ENCODE assay signal across 8 mouse cellular contexts in genomic region chr2:23234065-23234773, GRCm38 (mm10). TPM values are rescaled to one million over a fixed set of nuclear protein-coding genes. Genes with fewer than 3 reads are reported as not detected.
A peak's percentile ranks its signal among the peaks of the same experiment; 100 is the strongest.
DNase-seq lines count a peak whose midpoint lies in the region; ATAC-seq lines count a peak whose summit lies in the region.

No protein-coding gene starts in this region.

- H3K9ac ChIP-seq in liver, embryonic 12.5 days: peak overlapping the region; percentile 27; the same call in 1 of the 2 replicates

- no peaks in the 10 kb centered on the region for H3K36me3 ChIP-seq in liver, embryonic 12.5 days

- H3K4me1 ChIP-seq in liver, embryonic 12.5 days: no peaks in the 10 kb centered on the region

- H3K9me3 ChIP-seq in liver, embryonic 12.5 days (replicated peaks): no peaks in the 10 kb centered on the region

- no peak for ATAC-seq in liver, embryonic 12.5 days

- peaks cover 37% of the 10 kb centered on the region for H3K27me3 ChIP-seq in liver, embryonic 12.5 days (replicated peaks)

- peak overlapping the region; percentile 72 for H3K4me2 ChIP-seq in liver, embryonic 12.5 days

- no peak overlapping the region for H3K27ac ChIP-seq in liver, embryonic 12.5 days

- DNase-seq in left cerebral cortex, postnatal 4 days: peak; percentile 24
- DNase-seq in left cerebral cortex, adult 11 months (ENCODE audit: low spot score): no peak
- DNase-seq in embryo, embryonic 10 days (ENCODE audit: low spot score): peak; percentile 69
- DNase-seq in heart, postnatal 10 days: peak; percentile 5 to 8
- peak; percentile 43 for DNase-seq in testis, postnatal 10 days (ENCODE audit: low spot score)
- DNase-seq in B cell, adult 2 months: no peak
- no peak for DNase-seq in right cerebral cortex, adult 18-20 months

- intact Hi-C loops in left cerebral cortex, postnatal 4 days (cut with DNase I): no loop called here
- intact Hi-C loops in heart, postnatal 10 days (cut with DNase I): no loop called here

- under 1% methylated on average over 27 of the region's 50 CpGs for WGBS in liver, embryonic 12.5 days (ENCODE audit: insufficient replicate concordance)

- H3K4me3 ChIP-seq in liver, embryonic 12.5 days: peak overlapping the region; percentile 48

RNA-seq across cellular contexts. Expression of gene 4931423N10Rik, which starts 26.9 kb away (rescaled TPM):
- under 1 TPM; 0.26 to 0.32 TPM for total RNA-seq in left cerebral cortex, postnatal 4 days (2021)
- total RNA-seq in heart, postnatal 10 days (2021): not detected
- not detected in 2 replicates for polyA plus RNA-seq in liver, embryonic 12.5 days (2016; fragmentation: Nextera tagmentation; extraction: Ambion mirVana)

Comparison
In these comparisons a context has a peak if more than half of its experiments do, and no peak if none do; other contexts are left out.
1. DNase-seq: peak in left cerebral cortex, postnatal 4 days (single experiment), embryo, embryonic 10 days (single experiment), heart, postnatal 10 days (2 of 2) and testis, postnatal 10 days (single experiment); none in left cerebral cortex, adult 11 months (single experiment), B cell, adult 2 months (0 of 2) and right cerebral cortex, adult 18-20 months (single experiment).